Mouse (Mus musculus): ENCODE data around the gene Filip1.
A peak's percentile ranks its signal among the peaks of the same experiment; 100 is the strongest.

The Filip1 gene

GRCm38 (mm10) chr9:79979274-79979673 is 33.4 kb downstream of the Filip1 start:
- DNase-seq: no peak

DNA sequence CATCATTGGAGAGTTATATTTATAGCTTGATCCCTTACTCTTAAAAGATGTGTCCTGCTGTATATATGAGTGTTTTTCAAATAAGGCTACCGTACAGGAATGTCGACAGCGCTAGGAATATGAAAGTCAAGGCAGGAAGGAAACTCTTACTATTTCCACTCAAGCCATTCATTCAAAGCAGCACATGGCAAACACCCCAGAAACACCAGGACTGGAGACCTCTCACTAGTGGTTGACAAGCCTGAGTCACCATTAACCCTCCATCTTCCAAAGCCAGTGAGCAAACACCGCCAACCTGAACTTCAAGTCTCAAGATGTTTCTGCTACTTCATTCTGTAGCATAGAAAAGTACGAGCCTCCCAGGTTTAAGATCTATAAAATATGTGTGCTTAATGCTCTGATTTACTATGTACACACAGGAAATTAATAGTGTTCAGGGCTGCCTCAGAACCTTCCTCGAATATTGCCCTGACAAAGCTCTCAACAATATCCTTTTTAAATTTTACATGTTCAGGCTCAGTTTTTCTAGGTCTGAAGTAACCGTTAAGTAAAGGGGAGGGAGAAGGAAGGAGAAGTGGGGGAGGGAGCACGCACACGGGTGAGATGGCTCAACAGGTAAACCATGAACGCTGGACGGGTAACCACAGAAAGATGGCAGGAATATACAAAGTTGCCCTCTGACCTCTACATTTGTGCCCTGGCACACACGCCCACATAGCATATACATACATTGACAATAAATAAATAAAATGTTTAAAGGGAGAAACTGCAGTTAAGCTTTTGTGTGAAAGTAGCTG is 34.2 kb downstream of the Filip1 start:
- DNase-seq: no peak

GRCm38 (mm10) chr9:79977549-79977971 is 35.1 kb downstream of the Filip1 start:
- peak; percentile 49 for DNase-seq

GRCm38 (mm10) chr9:79976789-79977188 is 35.9 kb downstream of the Filip1 start:
- DNase-seq: peak; percentile 16

DNA sequence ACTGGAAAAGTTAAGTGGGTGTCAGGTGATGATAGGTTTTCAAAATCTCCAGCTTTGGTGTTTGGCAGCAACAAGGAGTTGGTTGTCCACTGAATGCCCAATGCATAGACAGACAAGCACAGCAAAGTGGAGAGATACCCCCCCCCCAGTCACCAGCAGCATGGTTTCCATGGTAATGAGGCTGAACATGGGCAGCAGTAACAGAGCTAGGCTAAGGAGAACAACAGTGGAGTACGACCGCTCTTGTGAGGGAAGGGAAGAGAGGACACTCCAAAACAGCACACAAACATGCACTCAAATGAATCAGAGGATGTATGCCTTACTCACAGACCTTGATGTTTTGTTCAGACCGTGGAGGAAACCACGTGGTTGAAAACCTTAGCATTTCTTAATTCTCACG is 37.5 kb downstream of the Filip1 start:
- DNase-seq: no peak

- no peak for DNase-seq
Observed at GRCm38 (mm10) chr9:79973582-79973981, 39.1 kb downstream of the Filip1 start.

DNA sequence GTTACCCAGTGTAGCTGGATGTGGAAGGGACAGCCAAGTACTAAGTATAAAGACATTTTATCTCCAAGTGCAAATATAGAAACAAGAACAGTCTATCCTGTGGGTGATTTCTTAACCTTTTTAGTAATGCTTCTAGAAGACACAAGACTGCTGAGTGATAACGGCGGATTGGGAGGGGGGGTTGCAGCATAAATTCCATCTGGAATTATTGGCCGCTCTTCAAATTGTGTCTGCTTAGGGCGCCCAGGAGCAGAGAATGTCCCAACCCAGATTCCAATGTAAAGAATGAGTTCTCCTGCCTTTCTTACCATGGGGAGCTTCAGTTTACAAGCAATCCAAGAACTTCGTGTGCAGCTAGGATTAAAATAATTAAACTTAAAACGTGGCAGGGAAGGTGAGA is 39.9 kb downstream of the Filip1 start:
- DNase-seq: no peak

GRCm38 (mm10) chr9:79971619-79972018 is 41.0 kb downstream of the Filip1 start:
- no peak for DNase-seq

DNA sequence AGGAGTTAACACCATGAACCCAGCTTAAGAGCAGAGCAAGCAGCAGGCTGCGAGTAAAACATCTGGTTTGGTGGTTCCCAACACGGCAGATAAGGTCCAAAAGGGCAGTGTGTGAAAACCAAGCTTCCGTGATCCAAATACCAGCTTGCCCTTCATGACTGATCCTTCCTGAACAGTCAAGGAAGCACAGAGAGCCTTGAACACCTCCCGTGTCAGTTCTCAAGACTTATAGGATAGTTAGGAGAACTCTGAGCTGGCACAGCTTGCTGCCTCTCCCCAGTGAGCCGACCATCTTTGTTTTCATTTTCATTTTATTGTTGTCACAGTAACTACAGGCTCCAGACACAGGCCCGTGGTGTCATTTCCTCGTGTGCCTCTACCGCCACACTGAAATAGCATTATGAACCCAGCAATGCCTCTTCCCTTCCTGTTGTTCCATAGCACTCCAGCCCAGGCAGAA is 42.0 kb downstream of the Filip1 start:
- no peak for DNase-seq

DNA sequence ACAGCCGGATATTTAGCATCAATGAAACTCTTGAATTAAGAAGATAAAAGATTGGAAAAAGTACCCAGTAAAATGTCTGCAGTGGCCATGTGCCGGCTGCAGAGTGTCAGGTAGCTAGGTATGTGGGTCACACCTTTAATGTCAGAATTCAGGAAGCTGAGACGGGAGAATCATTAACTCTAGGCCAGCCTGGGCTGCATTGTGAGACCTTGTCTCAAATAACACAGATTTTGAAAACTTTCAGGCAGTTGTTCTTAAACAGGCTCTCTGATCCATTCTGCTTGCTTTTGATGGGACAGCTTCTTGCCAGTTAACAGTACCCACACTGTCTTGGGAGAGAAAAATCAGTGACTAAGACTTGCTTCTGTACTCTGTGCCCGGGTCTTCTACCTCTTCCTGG is 43.1 kb downstream of the Filip1 start:
- no peak for DNase-seq

DNA sequence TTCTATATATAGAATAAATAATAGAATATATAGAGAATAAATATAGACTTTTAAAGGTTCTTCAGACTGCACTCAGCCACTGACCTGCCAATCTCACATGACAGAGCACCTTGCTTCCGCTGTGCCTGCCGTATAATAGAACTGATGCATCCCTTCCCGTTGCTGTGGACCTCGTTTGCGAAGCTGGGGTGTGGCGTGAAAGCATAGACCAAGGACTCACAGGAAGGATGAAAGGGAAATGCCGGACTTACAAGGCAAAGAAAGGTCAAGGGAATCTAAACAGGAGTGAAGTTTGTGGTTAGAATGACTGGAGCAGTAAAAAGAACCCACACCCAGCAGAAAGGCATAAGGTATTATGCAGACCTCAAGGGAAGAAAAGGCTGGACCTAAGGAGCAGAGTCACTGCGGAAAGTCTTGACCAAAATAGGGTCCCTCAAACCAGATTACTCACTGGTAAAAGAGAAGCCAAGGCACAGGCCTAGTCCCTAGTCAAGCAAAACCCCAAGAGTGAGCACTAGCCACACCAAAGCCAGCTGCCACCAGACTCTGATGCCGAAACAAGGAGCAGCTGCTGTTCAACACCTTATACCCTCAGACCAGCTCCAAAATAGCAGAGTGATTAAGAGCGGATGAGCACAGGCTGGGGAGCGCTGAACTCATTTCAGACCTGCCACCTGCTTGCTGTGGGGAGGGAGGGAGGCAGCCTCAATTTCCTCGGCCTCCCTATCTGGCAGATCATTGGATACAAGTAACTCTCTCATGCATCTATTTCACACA is 45.8 kb downstream of the Filip1 start:
- no peak for DNase-seq

DNA sequence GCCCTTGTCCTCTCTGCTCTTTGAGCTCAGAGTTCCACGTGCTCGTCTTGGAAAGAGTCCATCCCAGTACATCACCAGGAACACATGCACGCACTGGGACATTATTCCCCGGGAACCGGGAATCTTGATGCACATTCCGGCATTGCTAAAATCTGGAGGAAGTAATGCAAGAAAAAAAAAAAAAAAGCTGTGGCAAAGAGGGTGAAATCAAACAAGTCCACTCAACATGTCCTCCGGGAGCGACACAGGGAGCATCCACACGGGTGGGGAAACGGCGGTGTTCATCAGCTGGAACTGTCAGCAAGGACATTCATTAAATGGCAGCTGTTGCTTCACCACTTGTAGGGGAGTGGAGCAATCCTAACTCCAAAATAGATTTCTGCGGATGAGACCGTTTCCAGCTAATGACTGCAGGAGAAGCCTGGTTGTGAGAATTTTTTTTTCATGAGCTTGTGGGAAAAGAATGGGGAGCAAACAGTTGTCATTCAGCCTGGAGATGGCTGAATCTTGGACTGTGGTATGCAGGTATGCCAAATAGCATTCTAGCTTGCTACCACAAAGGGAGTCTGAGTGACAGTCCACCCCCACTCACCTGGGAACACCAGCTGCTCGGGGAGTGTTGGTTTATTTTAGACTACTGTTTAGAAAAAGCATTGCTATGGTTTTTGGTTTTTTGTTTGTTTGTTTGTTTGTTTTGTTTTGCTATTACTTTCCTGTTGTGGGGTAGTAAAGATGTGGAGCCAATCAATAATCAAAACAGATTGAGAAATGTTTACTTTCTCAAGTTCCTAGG is 46.9 kb downstream of the Filip1 start:
- no peak for DNase-seq

DNA sequence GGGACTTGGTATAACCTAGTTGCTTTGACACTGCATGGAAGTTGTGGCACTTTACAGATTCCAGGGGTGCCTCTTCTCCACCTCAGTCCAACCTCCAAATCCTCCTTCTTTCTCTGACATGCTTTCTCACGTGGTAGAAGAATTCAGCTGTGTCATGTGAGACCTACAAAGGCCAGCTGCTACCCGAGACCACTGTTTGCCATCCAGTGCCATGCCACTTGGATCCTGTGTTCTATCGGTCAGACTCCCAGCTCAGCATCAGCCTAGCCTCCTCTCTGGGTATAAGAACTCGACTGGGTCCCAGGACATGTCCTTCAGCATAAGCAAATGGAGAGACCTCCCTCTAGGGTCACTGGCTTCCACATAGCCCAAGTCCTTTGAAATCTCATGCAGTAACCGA is 47.6 kb downstream of the Filip1 start:
- no peak for DNase-seq

GRCm38 (mm10) chr9:79961630-79962285 is 50.9 kb downstream of the Filip1 start:
- peak; percentile 83 for DNase-seq

DNA sequence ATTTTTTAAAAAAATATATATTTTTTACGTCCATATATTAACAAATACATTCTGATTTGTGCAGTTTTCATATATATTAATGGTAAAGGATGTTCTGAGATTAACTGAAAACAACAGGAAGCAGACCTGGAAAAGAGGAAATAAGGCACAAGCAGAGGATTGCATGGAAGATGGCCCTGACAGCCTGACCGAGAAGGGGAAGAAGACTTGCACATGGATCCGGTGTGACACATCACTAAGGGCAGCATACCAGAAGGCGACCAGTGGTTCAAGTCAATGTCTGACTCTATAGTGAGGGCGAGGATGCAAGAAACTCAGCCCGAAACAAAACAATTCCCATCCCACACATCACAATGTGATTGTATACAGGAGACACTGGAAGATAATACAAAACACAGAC is 52.2 kb downstream of the Filip1 start:
- DNase-seq: no peak

- no peak for DNase-seq
Observed at GRCm38 (mm10) chr9:79958395-79958794, 54.3 kb downstream of the Filip1 start.

DNA sequence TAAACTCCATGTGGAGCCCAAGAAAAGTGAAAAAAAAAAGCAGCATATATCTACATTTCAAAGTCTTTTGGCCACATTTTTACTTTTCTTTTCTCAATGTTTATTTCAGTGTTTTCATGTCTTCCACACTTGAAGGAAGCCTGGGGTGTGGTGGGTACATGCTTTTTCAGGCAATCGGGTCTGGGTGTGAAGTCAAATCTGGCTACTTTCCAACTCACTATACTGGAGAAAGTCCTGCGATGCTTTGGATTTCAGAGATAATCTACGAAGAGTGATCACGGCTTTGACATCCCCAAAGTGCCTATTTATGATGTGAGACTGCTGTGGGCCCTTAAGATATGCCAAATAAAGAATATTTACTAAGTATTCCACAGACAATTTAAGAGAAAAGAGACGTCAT is 57.7 kb downstream of the Filip1 start:
- no peak for DNase-seq

- no peak for DNase-seq
Observed at GRCm38 (mm10) chr9:79951984-79952383, 60.7 kb downstream of the Filip1 start.

GRCm38 (mm10) chr9:79951339-79951738 is 61.3 kb downstream of the Filip1 start:
- no peak for DNase-seq

DNA sequence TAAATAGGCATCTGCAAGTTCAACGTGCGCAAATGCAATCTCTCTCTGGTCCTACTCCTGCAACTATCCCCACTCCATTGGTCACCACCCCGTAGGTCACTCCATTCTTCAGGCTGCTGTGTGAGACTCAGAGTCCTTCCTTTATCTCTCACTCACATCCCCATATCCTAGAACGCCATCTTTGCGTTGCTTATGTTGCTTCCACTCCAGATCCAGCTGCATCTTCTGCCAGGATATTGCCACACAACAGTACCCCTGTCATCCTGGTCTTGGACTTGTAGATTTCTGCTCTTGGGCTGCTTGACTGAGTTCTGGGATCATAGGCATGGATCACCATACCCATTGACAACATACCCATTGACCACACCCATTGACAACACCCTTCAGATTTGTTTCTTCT is 62.0 kb downstream of the Filip1 start:
- DNase-seq: no peak

DNA sequence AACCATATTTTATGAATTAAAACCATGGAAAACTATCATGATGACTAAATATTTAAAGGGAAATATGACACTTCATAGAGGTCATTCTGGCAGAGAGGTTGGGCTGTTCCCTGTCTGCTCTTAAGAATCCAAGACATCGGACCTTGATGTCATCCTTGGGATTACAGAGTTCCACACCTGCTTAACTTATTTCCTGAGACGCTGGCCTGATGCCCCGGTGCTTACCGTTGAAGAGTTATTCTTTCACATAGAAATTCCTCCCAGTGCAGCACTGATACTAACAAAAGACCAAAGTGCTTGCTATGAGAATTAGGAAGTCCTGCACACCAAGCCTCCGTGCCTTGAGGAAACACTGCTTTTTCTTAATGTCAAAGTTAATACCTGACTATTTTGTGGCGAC is 62.6 kb downstream of the Filip1 start:
- no peak for DNase-seq

DNA sequence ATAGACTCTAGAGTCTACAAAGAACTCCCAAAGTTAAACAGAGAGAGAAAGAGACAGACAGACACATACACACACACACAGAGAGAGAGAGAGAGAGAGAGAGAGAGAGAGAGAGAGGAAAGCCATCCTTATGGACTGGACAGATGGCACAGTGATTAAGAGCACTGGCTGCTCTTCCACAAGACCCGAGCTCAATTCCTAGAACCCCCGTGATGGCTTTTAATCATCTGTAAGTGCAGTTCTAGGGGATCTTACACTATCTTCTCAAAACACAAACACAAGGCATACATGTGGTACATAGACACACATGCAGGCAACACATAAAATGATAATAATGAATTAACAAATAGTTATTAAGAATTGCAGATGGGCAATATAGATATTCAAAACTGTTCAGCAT is 64.3 kb downstream of the Filip1 start:
- peak; percentile 23 for DNase-seq

GRCm38 (mm10) chr9:79947973-79948372 is 64.7 kb downstream of the Filip1 start:
- no peak for DNase-seq

All from retina, postnatal 1 day (tissue).